Mouse (Mus musculus): ENCODE measurements around the gene Zfp146. TPM values are rescaled to one million over a fixed set of nuclear protein-coding genes. Genes with fewer than 3 reads are reported as not detected.
"Not testable (repeated sequence)": the region's sequence is repeated elsewhere in the genome, so short reads cannot be mapped to it uniquely, and the experiment has no call there.

The Zfp146 gene
- total RNA-seq, 4 experiments from 2014 or later = 23.2 to 33.8 (median 28.1) TPM

DNA sequence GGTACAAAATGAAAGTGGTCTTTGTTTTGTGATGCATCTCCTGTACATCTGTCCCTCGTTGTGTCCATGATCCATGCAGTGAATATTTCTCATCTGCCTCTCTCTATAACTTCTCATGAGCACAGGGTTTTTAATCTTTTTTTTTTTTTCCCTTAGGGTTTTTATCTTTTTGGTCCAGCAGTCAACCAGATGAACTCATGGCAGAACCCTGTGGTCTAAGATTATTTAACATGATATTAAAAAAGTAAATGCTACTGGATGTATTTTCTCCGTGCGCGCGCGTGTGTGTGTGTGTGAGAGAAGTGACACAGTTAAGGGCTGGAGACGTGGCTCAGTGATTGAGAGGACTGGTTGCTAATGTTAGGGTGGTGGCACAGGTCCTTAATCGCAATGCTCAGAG is 39.6 kb downstream of the Zfp146 start:
- no peak for DNase-seq (ENCODE audit: low spot score)

DNA sequence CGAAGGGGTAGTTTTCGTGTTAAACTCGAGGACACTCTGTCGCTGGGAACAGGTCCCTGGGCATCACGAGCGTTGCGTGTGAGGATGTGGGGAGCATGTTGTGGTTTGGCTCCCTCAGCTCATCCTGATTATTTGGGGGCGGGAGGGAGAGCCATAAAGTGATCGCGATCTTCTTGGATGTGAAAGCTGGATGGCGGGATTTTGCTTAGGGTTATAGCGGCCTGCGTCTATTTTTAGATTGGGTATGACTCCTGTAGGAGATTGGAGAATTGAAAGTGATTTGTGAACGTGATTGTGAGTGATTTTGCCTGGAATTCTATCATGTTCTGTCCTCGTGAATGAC is 47.4 kb downstream of the Zfp146 start:
- DNase-seq (ENCODE audit: low spot score) = no peak

DNA sequence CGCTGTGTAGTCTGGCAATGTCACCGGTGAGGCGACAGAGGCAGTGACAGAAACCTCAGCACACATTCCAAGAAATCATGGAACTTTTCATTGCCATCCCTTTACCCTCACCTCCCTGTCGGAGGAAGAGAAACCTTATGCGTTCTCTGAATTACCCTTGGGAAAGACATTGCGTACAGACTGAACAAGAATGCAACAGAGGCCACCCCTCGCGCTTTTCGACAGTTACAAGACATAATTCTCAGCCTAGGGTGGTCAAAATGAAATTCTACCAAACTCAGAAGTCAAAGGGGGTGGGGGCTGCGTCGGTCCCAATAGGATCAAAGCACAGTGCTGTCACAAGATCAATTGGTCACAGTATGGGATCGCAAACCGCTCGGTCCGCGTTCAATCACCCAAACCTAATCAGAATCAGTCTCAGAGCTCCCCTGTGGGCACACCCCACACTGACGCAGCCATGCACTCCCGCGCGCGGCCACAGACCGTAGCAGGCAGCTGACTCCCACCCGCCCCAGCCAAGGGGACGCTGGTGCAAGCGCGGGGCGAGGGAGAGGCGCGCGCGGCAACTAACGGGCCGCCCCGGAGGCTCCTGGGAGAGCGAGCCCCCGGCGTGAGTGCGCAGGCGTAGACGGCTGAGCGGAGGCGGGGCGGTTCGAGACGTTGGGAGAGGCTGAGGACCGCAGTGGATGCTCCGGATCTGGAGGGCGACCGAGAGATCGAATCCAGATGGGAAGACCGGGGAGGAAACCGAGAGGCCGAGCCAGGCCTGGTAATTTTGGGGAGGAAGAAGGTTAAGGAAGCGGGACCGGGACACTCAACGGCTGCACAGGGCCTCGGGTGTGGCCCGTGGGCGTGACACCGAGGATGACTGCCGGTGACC is 48.0 kb downstream of the Zfp146 start, which contains the start of gene Zfp382:
TSS of gene Zfp382 (plus strand) at position 635 of the 880 bp plus-strand sequence.
- peak; percentile 89 for DNase-seq (ENCODE audit: low spot score)

GRCm38 (mm10) chr7:30117935-30118334 is 51.6 kb downstream of the Zfp146 start:
- DNase-seq (ENCODE audit: low spot score) = not testable (repeated sequence)

DNA sequence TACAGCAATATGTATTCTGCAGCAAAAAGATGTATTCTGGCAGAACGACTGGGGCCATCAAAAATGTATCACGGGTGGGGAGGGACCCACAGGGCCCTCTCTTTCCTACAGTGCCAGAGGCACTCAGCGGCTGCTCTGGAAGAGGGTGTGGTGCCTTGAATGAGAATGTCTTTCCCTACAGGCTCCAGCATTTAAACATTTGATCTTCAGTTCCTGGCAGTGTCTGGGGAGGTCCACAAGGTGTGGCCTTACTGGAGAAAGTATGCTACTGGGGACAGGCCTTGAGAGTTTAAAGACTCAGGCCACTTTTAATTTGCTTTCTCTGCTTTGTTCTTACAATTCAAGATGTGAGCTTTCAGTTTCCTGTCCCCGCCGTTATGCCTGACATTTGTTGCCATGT is 53.5 kb downstream of the Zfp146 start:
- no peak for DNase-seq (ENCODE audit: low spot score)

Other genes with a start within 250 kb of the Zfp146 start
- 1 to 10 TPM; 5.8 to 6.5 (median 6.0) TPM for gene Zfp74, start 215.7 kb downstream of the Zfp146 start, total RNA-seq (2022)
- 10 to 100 TPM; 16.9 to 27.9 (median 21.5) TPM for gene Zfp568, start 185.8 kb downstream of the Zfp146 start, total RNA-seq (2022)
- gene Zfp14, start 118.4 kb downstream of the Zfp146 start, total RNA-seq (2022) = 1 to 10 TPM; 2.4 to 3.0 (median 2.6) TPM
- 1 to 10 TPM; 2.1 to 3.0 (median 2.6) TPM for gene Zfp82, start 96.8 kb downstream of the Zfp146 start, total RNA-seq (2022)
- under 1 TPM in 1 of 4 experiments, not detected in 3; 0.28 TPM for gene Gm26920, start 79.3 kb downstream of the Zfp146 start, total RNA-seq (2022)
- gene Zfp566, start 79.2 kb downstream of the Zfp146 start, total RNA-seq (2022) = 1 to 10 TPM in 3 of 4 experiments, under 1 TPM in 1; 0.82 to 1.8 (median 1.6) TPM
- 10 to 100 TPM; 25.3 to 34.5 (median 31.3) TPM for gene Zfp260, start 75.0 kb downstream of the Zfp146 start, total RNA-seq (2022)
- gene Zfp382, start 47.8 kb downstream of the Zfp146 start, total RNA-seq (2022) = 1 to 10 TPM; 1.5 to 4.3 (median 2.1) TPM
- gene Cox7a1, start 14.4 kb upstream of the Zfp146 start, total RNA-seq (2022) = 1,000 to 10,000 TPM; 3,196 to 3,318 (median 3,289) TPM
- 100 to 1,000 TPM; 287 to 304 (median 297) TPM for gene Capns1, start 29.1 kb upstream of the Zfp146 start, total RNA-seq (2022)
- 10 to 100 TPM; 54.0 to 70.5 (median 64.9) TPM for gene Polr2i, start 62.2 kb upstream of the Zfp146 start, total RNA-seq (2022)
- 10 to 100 TPM; 51.2 to 62.4 (median 57.6) TPM for gene Tbcb, start 62.5 kb upstream of the Zfp146 start, total RNA-seq (2022)
- not detected for gene Ovol3, start 66.0 kb upstream of the Zfp146 start, total RNA-seq (2022)
- gene Thap8, start 110.3 kb upstream of the Zfp146 start, total RNA-seq (2022) = under 1 TPM in 1 of 4 experiments, not detected in 3; 0.44 TPM
- gene Wdr62, start 110.7 kb upstream of the Zfp146 start, total RNA-seq (2022) = 1 to 10 TPM in 1 of 4 experiments, under 1 TPM in 3; 0.41 to 1.5 (median 0.84) TPM
- gene Clip3, start 122.0 kb upstream of the Zfp146 start, total RNA-seq (2022) = 1 to 10 TPM; 4.7 to 8.7 (median 7.4) TPM
- gene Alkbh6, start 139.0 kb upstream of the Zfp146 start, total RNA-seq (2022) = 10 to 100 TPM; 28.6 to 34.0 (median 32.5) TPM
- 1 to 10 TPM in 1 of 4 experiments, under 1 TPM in 3; 0.46 to 1.9 (median 0.76) TPM for gene Syne4, start 145.1 kb upstream of the Zfp146 start, total RNA-seq (2022)
- gene E130208F15Rik, start 152.0 kb upstream of the Zfp146 start, total RNA-seq (2022) = 1 to 10 TPM in 1 of 4 experiments, under 1 TPM in 3; 0.62 to 1.2 (median 0.79) TPM
- gene Sdhaf1, start 154.1 kb upstream of the Zfp146 start, total RNA-seq (2022) = 10 to 100 TPM; 14.0 to 16.2 (median 15.1) TPM
- gene Lrfn3, start 193.0 kb upstream of the Zfp146 start, total RNA-seq (2022) = 1 to 10 TPM; 1.3 to 2.4 (median 1.6) TPM
- gene Tyrobp, start 244.0 kb upstream of the Zfp146 start, total RNA-seq (2022) = 10 to 100 TPM; 13.5 to 26.2 (median 16.5) TPM